Mouse (Mus musculus): ENCODE data around the gene Tenm2. TPM values are rescaled to one million over a fixed set of nuclear protein-coding genes. Genes with fewer than 3 reads are reported as not detected.

The Tenm2 gene
- polyA plus RNA-seq, 1 experiment from 2014 or later = 2.8 TPM

DNA sequence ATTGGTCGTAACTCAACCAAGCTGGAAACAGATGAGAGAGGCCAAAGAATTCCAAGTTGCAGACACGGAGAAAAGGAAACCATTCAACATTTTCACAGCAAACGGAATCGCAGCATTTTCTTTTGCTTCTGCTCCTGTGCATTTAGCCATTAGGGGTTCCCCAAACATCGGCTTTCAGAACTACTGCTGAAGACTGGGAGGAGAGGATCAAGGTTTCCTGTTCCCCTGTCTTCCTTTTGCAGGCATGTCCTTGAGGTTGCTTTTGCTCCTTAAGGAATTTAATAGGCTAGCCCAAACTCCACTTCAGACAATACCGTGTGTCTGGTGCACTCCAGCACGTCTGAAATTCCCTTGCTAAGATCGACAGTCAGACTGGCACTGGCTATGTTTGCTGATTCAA, 541.0 kb downstream of the Tenm2 start:
- H3K4me2 ChIP-seq (replicated peaks; ENCODE audit: low read depth, low read length) = no peak overlapping the region
- no peak overlapping the region for H3K27ac ChIP-seq (ENCODE audit: low read length)
- no peak overlapping the region for H3K4me3 ChIP-seq (ENCODE audit: low read depth, low read length)
- no peaks in the 10 kb centered on the region for H3K9me3 ChIP-seq (ENCODE audit: control insufficient read depth, low read depth, low read length)
- no peak for ATAC-seq (ENCODE audit: insufficient number of reproducible peaks, insufficient read depth, low FRiP score, low read depth)
- 60% methylated on average over 8 of the region's 8 CpGs for WGBS
- no peaks in the 10 kb centered on the region for H3K36me3 ChIP-seq (ENCODE audit: control insufficient read depth, insufficient read depth, low read length)
- no peaks in the 10 kb centered on the region for H3K4me1 ChIP-seq (ENCODE audit: control insufficient read depth, insufficient read depth, low read length)
- no peaks in the 10 kb centered on the region for H3K27me3 ChIP-seq (ENCODE audit: control insufficient read depth, insufficient read depth, low read length)
- H3K9ac ChIP-seq (replicated peaks; ENCODE audit: low read depth, low read length) = no peak overlapping the region

DNA sequence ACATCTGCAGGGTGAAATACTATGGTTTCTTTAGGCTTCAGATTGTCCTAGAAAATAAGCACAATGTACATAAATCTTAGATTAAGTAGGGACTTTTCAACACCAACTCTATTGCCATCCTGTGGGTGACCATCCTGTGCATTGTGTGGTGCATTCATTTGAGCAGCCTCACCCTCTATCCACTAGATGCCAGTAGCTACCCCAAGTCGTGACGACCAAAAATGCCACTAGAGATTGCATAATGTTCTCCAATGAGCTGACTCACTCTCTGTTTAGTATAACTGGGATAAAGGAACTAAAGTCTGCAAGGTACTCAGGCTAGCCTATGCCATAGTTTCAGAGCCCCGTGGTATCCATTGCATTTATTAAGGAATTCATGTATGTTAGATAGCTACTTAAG, 543.1 kb downstream of the Tenm2 start:
- ATAC-seq (ENCODE audit: insufficient number of reproducible peaks, insufficient read depth, low FRiP score, low read depth) = no peak
- no peak overlapping the region for H3K4me3 ChIP-seq (ENCODE audit: low read depth, low read length)
- WGBS = 81% methylated on average over 3 of the region's 3 CpGs

DNA sequence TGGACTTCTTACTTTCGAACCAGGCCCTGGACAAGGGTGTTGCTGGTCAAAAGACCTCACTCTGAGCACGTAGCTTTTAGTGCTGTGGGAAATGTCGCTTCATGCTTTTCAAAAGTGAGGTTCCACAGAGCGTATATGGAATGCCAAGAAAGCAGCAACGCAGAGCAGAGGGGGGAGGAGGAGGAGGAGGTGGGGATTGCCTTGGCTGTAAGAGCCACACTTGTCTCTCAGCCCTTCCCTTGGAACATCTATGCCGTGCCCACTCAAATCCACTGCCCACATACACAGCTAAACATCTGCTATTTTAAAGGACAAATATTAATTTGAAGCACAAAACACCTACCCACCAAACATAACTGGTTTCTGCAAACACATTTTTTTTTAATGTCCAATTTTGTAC, 544.9 kb downstream of the Tenm2 start:
- no peak overlapping the region for H3K9ac ChIP-seq (replicated peaks; ENCODE audit: low read depth, low read length)
- no peak for ATAC-seq (ENCODE audit: insufficient number of reproducible peaks, insufficient read depth, low FRiP score, low read depth)
- H3K27me3 ChIP-seq (ENCODE audit: control insufficient read depth, insufficient read depth, low read length) = no peaks in the 10 kb centered on the region
- H3K4me2 ChIP-seq (replicated peaks; ENCODE audit: low read depth, low read length) = no peak overlapping the region
- H3K4me1 ChIP-seq (ENCODE audit: control insufficient read depth, insufficient read depth, low read length) = no peaks in the 10 kb centered on the region
- no peak overlapping the region for H3K4me3 ChIP-seq (ENCODE audit: low read depth, low read length)
- no peaks in the 10 kb centered on the region for H3K9me3 ChIP-seq (ENCODE audit: control insufficient read depth, low read depth, low read length)
- 62% methylated on average over 6 of the region's 6 CpGs for WGBS
- H3K27ac ChIP-seq (ENCODE audit: low read length) = no peak overlapping the region
- no peaks in the 10 kb centered on the region for H3K36me3 ChIP-seq (ENCODE audit: control insufficient read depth, insufficient read depth, low read length)

More for the DNA sequence above, 543.1 kb downstream of the Tenm2 start:
- no peak overlapping the region for H3K9ac ChIP-seq (replicated peaks; ENCODE audit: low read depth, low read length)
- no peaks in the 10 kb centered on the region for H3K4me1 ChIP-seq (ENCODE audit: control insufficient read depth, insufficient read depth, low read length)
- H3K4me2 ChIP-seq (replicated peaks; ENCODE audit: low read depth, low read length) = no peak overlapping the region
- no peaks in the 10 kb centered on the region for H3K27me3 ChIP-seq (ENCODE audit: control insufficient read depth, insufficient read depth, low read length)
- H3K9me3 ChIP-seq (ENCODE audit: control insufficient read depth, low read depth, low read length) = no peaks in the 10 kb centered on the region
- no peaks in the 10 kb centered on the region for H3K36me3 ChIP-seq (ENCODE audit: control insufficient read depth, insufficient read depth, low read length)
- no peak overlapping the region for H3K27ac ChIP-seq (ENCODE audit: low read length)

DNA sequence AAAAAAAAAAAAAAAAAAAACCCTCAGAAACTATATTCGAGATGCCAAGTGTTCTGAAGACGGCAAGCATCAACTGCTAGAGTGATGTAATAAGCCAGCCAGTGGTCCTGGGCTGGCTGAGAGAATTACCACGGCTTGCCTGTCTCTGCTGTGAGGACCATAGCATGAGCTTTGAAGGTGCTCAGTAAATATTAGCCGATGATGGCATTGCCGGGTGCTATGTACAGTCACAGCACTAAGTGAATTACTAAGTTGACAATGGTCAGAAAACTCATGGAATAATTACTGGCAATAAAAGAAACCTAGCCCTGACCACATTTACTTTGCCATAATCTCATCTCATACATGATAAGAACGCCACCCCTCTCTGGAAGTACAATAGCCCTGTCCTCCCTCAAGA, 549.5 kb downstream of the Tenm2 start:
- peak; percentile 81; the same call in 1 of the 2 replicates for ATAC-seq (ENCODE audit: insufficient number of reproducible peaks, insufficient read depth, low FRiP score, low read depth)
- H3K4me2 ChIP-seq (replicated peaks; ENCODE audit: low read depth, low read length) = no peak overlapping the region
- no peak overlapping the region for H3K4me3 ChIP-seq (ENCODE audit: low read depth, low read length)
- H3K9ac ChIP-seq (replicated peaks; ENCODE audit: low read depth, low read length) = no peak overlapping the region
- H3K9me3 ChIP-seq (ENCODE audit: control insufficient read depth, low read depth, low read length) = no peaks in the 10 kb centered on the region
- no peaks in the 10 kb centered on the region for H3K36me3 ChIP-seq (ENCODE audit: control insufficient read depth, insufficient read depth, low read length)
- no peak overlapping the region for H3K27ac ChIP-seq (ENCODE audit: low read length)
- no peaks in the 10 kb centered on the region for H3K27me3 ChIP-seq (ENCODE audit: control insufficient read depth, insufficient read depth, low read length)
- H3K4me1 ChIP-seq (ENCODE audit: control insufficient read depth, insufficient read depth, low read length) = no peaks in the 10 kb centered on the region
- 66% methylated on average over 6 of the region's 6 CpGs for WGBS

DNA sequence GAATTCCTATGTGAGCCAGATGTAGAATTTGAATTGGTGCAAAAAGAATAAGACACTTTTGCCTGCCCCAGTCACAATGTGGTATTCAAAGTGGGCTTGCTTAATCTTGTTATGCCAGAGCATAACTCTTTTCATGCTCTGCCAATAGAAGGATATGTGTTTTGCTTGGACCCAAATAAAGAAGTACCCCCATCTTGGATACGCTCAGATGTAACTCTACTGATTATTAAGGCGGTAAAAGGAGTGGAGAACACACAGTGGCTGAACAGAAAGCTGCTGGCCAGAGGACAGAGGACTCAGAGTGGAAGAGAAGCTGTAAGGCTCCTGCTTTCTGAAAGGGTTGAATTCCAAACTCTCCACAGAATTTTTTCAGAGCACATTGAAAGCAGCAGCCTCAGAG, 556.4 kb downstream of the Tenm2 start:
- Histone ChIP-seq H3K9ac (replicated peaks; ENCODE audit: low read depth, low read length) (no peak overlapping the region), H3K4me3 (ENCODE audit: low read depth, low read length) (no peak overlapping the region), H3K4me2 (replicated peaks; ENCODE audit: low read depth, low read length) (no peak overlapping the region), H3K36me3 (ENCODE audit: control insufficient read depth, insufficient read depth, low read length) (no peaks in the 10 kb centered on the region), H3K27me3 (ENCODE audit: control insufficient read depth, insufficient read depth, low read length) (no peaks in the 10 kb centered on the region), H3K9me3 (ENCODE audit: control insufficient read depth, low read depth, low read length) (no peaks in the 10 kb centered on the region), H3K27ac (ENCODE audit: low read length) (no peak overlapping the region), H3K4me1 (ENCODE audit: control insufficient read depth, insufficient read depth, low read length) (no peaks in the 10 kb centered on the region)
- ATAC-seq (ENCODE audit: insufficient number of reproducible peaks, insufficient read depth, low FRiP score, low read depth) = no peak
- WGBS = 89% methylated on average over 2 of the region's 2 CpGs

DNA sequence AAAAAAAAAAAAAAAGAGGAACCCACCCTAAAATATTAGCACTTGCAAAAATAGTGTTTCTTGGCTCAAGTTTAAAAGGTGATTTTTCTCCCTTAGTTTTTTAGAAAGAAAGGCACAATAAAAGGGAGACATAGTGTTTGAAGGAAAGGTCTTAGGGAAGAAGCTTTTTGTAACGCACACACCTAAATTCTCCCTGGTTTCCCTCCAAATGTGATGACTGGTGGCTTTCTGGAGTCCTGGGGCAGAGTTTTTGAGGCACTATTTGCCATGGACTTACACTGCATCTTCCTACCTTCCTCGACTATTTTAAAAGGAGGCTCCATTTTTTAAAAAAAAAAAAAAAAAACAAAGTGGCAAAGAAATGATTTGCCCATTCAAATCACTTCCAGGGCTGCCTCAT, 557.2 kb downstream of the Tenm2 start:
- Histone ChIP-seq H3K4me3 (ENCODE audit: low read depth, low read length) (peak overlapping the region; percentile 33; the same call in 1 of the 2 replicates), H3K4me1 (ENCODE audit: control insufficient read depth, insufficient read depth, low read length) (no peaks in the 10 kb centered on the region), H3K36me3 (ENCODE audit: control insufficient read depth, insufficient read depth, low read length) (no peaks in the 10 kb centered on the region), H3K27ac (ENCODE audit: low read length) (no peak overlapping the region), H3K9ac (replicated peaks; ENCODE audit: low read depth, low read length) (no peak overlapping the region), H3K4me2 (replicated peaks; ENCODE audit: low read depth, low read length) (peak overlapping the region; percentile 60; the same call in 1 of the 2 replicates), H3K27me3 (ENCODE audit: control insufficient read depth, insufficient read depth, low read length) (no peaks in the 10 kb centered on the region), H3K9me3 (ENCODE audit: control insufficient read depth, low read depth, low read length) (no peaks in the 10 kb centered on the region)
- WGBS = 36% methylated on average over 2 of the region's 2 CpGs
- ATAC-seq (ENCODE audit: insufficient number of reproducible peaks, insufficient read depth, low FRiP score, low read depth) = no peak

DNA sequence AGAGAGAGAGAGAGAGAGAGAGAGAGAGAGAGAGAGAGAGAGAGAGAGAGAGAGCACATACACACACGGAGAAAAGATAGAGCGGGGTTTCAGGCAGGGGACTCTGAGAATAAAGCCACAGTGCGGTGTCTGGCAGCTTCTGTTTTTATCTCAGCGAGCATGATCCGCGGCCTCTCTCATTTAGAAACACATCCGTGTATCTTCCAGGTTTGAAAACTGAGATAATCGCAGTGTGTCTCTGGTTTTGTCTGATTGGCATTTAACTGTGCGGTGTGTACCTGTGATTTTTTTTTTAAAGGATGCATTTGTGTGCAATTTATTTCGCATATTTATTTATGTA, 557.7 kb downstream of the Tenm2 start:
- H3K9me3 ChIP-seq (ENCODE audit: control insufficient read depth, low read depth, low read length) = no peaks in the 10 kb centered on the region
- no peak for ATAC-seq (ENCODE audit: insufficient number of reproducible peaks, insufficient read depth, low FRiP score, low read depth)
- no peaks in the 10 kb centered on the region for H3K36me3 ChIP-seq (ENCODE audit: control insufficient read depth, insufficient read depth, low read length)
- peak overlapping the region; percentile 33 for H3K4me3 ChIP-seq (ENCODE audit: low read depth, low read length)
- H3K27ac ChIP-seq (ENCODE audit: low read length) = no peak overlapping the region
- no peaks in the 10 kb centered on the region for H3K27me3 ChIP-seq (ENCODE audit: control insufficient read depth, insufficient read depth, low read length)
- H3K9ac ChIP-seq (replicated peaks; ENCODE audit: low read depth, low read length) = 0 out of 2 replicates have a peak overlapping the region, but pooled peaks have one; percentile 28
- H3K4me2 ChIP-seq (replicated peaks; ENCODE audit: low read depth, low read length) = peak overlapping the region; percentile 60
- no peaks in the 10 kb centered on the region for H3K4me1 ChIP-seq (ENCODE audit: control insufficient read depth, insufficient read depth, low read length)
- WGBS = 8% methylated on average over 10 of the region's 10 CpGs

DNA sequence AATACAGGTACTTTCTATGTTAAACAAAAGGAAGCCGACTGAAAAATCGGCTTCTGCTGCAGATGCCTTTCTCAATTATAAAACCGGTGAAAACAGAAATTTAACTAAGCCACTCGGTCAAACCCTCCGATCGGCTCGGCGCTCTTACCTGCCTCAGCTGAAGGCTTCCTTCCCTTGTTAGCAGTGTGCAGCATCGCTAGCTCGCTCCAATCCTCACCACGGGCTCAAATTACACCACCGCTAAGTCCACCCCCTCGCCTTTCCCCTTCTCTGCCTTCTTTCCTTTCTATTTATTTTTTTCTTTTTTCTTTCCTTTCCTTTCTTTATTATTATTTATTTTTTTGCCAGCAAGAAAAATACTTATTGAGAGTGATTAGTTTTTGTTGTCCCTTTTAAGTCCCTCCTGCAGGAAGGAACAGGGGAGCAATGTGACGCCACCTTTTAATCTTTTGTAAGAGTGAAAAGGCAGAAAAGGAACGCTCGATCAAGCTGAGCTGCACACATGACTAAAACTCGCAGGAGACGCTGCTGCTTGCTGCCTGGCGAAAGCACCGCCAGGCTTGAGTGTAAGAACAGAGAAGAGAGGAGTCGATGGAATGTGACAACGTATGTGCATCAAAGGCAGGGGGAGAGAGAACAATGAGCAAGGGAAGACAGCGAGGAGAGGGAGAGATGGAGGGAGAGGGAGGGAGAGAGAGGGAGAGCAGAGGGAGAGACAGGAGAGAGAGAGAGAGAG, 558.3 kb downstream of the Tenm2 start:
- Histone ChIP-seq H3K9ac (replicated peaks; ENCODE audit: low read depth, low read length) (0 out of 2 replicates have a peak overlapping the region, but pooled peaks have one; percentile 28), H3K27ac (ENCODE audit: low read length) (no peak overlapping the region; the same call in 1 of the 2 replicates), H3K4me1 (ENCODE audit: control insufficient read depth, insufficient read depth, low read length) (no peaks in the 10 kb centered on the region), H3K36me3 (ENCODE audit: control insufficient read depth, insufficient read depth, low read length) (no peaks in the 10 kb centered on the region), H3K4me2 (replicated peaks; ENCODE audit: low read depth, low read length) (peak overlapping the region; percentile 60), H3K4me3 (ENCODE audit: low read depth, low read length) (peak overlapping the region; percentile 33), H3K9me3 (ENCODE audit: control insufficient read depth, low read depth, low read length) (no peaks in the 10 kb centered on the region), H3K27me3 (ENCODE audit: control insufficient read depth, insufficient read depth, low read length) (no peaks in the 10 kb centered on the region)
- ATAC-seq (ENCODE audit: insufficient number of reproducible peaks, insufficient read depth, low FRiP score, low read depth) = peak; percentile 87
- WGBS = under 1% methylated on average over 23 of the region's 23 CpGs

Measured in stomach, embryonic 14.5 days (tissue).